Mouse (Mus musculus) olfactory bulb, adult 2 months (tissue): ENCODE measurements around the gene Ttll5.

Source experiments
- CTCF ChIP-seq: fragments of 200-500 bp; IDR thresholded peaks from 2 replicates; pipeline ENCODE4 v1.5.1; 2012; ENCODE audit warnings: low read depth, mild to moderate bottlenecking, low read length, moderate library complexity; ENCODE audit not compliant: insufficient read depth
- POLR2A ChIP-seq: fragments of 200-500 bp; IDR thresholded peaks from 2 replicates; pipeline ENCODE4 v1.6.1; 2012; ENCODE audit warnings: mild to moderate bottlenecking, low read depth, low read length, moderate library complexity; ENCODE audit not compliant: insufficient read depth

DNA sequence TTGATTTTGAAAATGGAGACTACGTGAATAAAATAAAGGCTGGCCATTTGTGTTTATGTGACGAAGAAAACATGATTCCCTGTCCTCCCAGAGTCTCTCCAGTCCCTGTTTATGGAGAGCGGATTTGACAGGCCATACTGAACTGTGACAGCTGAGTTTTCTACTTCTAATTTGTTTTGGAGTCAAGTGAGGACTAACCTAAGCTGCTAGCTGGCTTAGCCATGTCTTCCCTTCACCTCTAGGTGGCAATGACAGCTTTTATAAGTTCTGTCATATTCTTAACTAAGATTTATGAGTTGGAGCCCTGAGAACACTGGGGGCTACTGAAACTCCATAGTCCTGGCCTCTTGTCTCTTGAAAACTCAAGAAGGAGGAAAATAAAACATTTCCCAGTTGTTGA is 41.1 kb downstream of the Ttll5 start:
- no peak for TF ChIP-seq POLR2A
- no peak for TF ChIP-seq CTCF
